Mouse (Mus musculus) heart, embryonic 16.5 days (tissue): ENCODE results near the gene Leprot. TPM values are rescaled to one million over a fixed set of nuclear protein-coding genes. Genes with fewer than 3 reads are reported as not detected.

Source experiments
- ATAC-seq: fragments of 200-750 bp; cut with Nextera tagmentation; replicated peaks from 2 replicates; pipeline ENCODE4 v1.8.0; 2017; ENCODE audit warnings: moderate number of reproducible peaks; ENCODE audit not compliant: insufficient read depth, low FRiP score; ENCODE audit errors: extremely low read depth
- H3K27ac ChIP-seq: fragments of 300-500 bp; sonication (generic); 2 replicates; pipeline ENCODE4 v1.5.1; 2014; ENCODE audit warnings: mild to moderate bottlenecking, low read length, control low read depth, moderate library complexity
- H3K27me3 ChIP-seq: fragments of 300-500 bp; sonication (generic); 2 replicates; pipeline ENCODE4 v1.6.1; 2014; ENCODE audit warnings: low read length, mixed read lengths; ENCODE audit not compliant: control insufficient read depth, insufficient read depth
- H3K36me3 ChIP-seq: fragments of 300-500 bp; sonication (generic); 2 replicates; pipeline ENCODE4 v1.6.1; 2014; ENCODE audit not compliant: control insufficient read depth, insufficient read depth
- H3K4me1 ChIP-seq: fragments of 300-500 bp; sonication (generic); 2 replicates; pipeline ENCODE4 v1.6.1; 2014; ENCODE audit warnings: low read length, mixed read lengths; ENCODE audit not compliant: control insufficient read depth, insufficient read depth
- H3K4me2 ChIP-seq: fragments of 300-500 bp; sonication (generic); 2 replicates; pipeline ENCODE4 v1.6.1; 2014; ENCODE audit warnings: low read depth, mild to moderate bottlenecking, control low read depth, low read length
- H3K4me3 ChIP-seq: fragments of 300-500 bp; sonication (generic); 2 replicates; pipeline ENCODE4 v1.5.1; 2014; ENCODE audit warnings: mild to moderate bottlenecking, control low read depth, low read length
- H3K9ac ChIP-seq: fragments of 300-500 bp; sonication (generic); 2 replicates; pipeline ENCODE4 v1.6.1; 2014; ENCODE audit warnings: low read length, control low read depth
- H3K9me3 ChIP-seq: fragments of 300-500 bp; sonication (generic); replicated peaks from 2 replicates; pipeline ENCODE4 v1.6.1; 2016; ENCODE audit warnings: low read length; ENCODE audit not compliant: control insufficient read depth
- WGBS: fragments of 180-500 bp; shearing (Covaris S2); extraction: QIAGEN DNeasy Blood & Tissue Kit; methylation state at CpG from one replicate; pipeline ENCODE4 v1.1.7; 2014; 5-methylcytosine and 5-hydroxymethylcytosine counted together
- polyA plus RNA-seq: library from polyadenylated mRNA; unstranded; fragments of >200 nt; fragmentation: Nextera tagmentation; extraction: Ambion mirVana; gene quantifications from 2 replicates; pipeline ENCODE4 v1.2.1, GENCODE M21; 2015

Leprot gene
- polyA plus RNA-seq, 1 experiment from 2014 or later = 80.8 TPM

- Histone ChIP-seq H3K9ac (no peak overlapping the region), H3K36me3 (no peaks in the 10 kb centered on the region), H3K4me2 (no peak overlapping the region), H3K4me3 (no peak overlapping the region), H3K4me1 (no peaks in the 10 kb centered on the region), H3K27me3 (no peaks in the 10 kb centered on the region), H3K27ac (no peak overlapping the region), H3K9me3 (no peaks in the 10 kb centered on the region)
- 65% methylated on average over 3 of the region's 3 CpGs for WGBS
- no peak for ATAC-seq
These were observed 49.7 kb downstream of the Leprot start for GRCm38 (mm10) chr4:101697236-101697635.

- ATAC-seq = no peak
- H3K9ac ChIP-seq = no peak overlapping the region
- no peaks in the 10 kb centered on the region for H3K9me3 ChIP-seq
- H3K27me3 ChIP-seq = no peaks in the 10 kb centered on the region
- H3K4me2 ChIP-seq = no peak overlapping the region
- H3K4me1 ChIP-seq = no peaks in the 10 kb centered on the region
- no peak overlapping the region for H3K4me3 ChIP-seq
- WGBS = 57% methylated on average over 1 of the region's 1 CpGs
- H3K27ac ChIP-seq = no peak overlapping the region
- no peaks in the 10 kb centered on the region for H3K36me3 ChIP-seq
These were observed 51.9 kb downstream of the Leprot start for GRCm38 (mm10) chr4:101699423-101699822.

- Histone ChIP-seq H3K4me2 (no peak overlapping the region), H3K9ac (no peak overlapping the region), H3K36me3 (no peaks in the 10 kb centered on the region), H3K4me1 (no peaks in the 10 kb centered on the region), H3K9me3 (no peaks in the 10 kb centered on the region), H3K27ac (no peak overlapping the region), H3K27me3 (no peaks in the 10 kb centered on the region), H3K4me3 (no peak overlapping the region)
- WGBS = 79% methylated on average over 14 of the region's 14 CpGs
- ATAC-seq = no peak
These were observed 53.5 kb downstream of the Leprot start for GRCm38 (mm10) chr4:101700892-101701640.

GRCm38 (mm10) chr4:101705325-101705724 is 57.8 kb downstream of the Leprot start:
- H3K27me3 ChIP-seq = no peaks in the 10 kb centered on the region
- no peak overlapping the region for H3K27ac ChIP-seq
- no peak overlapping the region for H3K4me2 ChIP-seq
- H3K9me3 ChIP-seq = no peaks in the 10 kb centered on the region
- no peak overlapping the region for H3K4me3 ChIP-seq
- no peak overlapping the region for H3K9ac ChIP-seq
- 77% methylated on average over 9 of the region's 9 CpGs for WGBS
- H3K36me3 ChIP-seq = no peaks in the 10 kb centered on the region
- no peaks in the 10 kb centered on the region for H3K4me1 ChIP-seq
- no peak for ATAC-seq

- H3K9me3 ChIP-seq = no peaks in the 10 kb centered on the region
- H3K27ac ChIP-seq = no peak overlapping the region
- 63% methylated on average over 2 of the region's 2 CpGs for WGBS
These were observed 59.7 kb downstream of the Leprot start for GRCm38 (mm10) chr4:101707234-101707633.

GRCm38 (mm10) chr4:101707953-101708352 is 60.4 kb downstream of the Leprot start:
- H3K9me3 ChIP-seq = no peaks in the 10 kb centered on the region
- H3K27ac ChIP-seq = no peak overlapping the region
- H3K4me3 ChIP-seq = no peak overlapping the region
- H3K4me2 ChIP-seq = no peak overlapping the region
- no peak for ATAC-seq
- 84% methylated on average over 3 of the region's 3 CpGs for WGBS
- no peaks in the 10 kb centered on the region for H3K4me1 ChIP-seq
- no peaks in the 10 kb centered on the region for H3K36me3 ChIP-seq
- no peak overlapping the region for H3K9ac ChIP-seq
- no peaks in the 10 kb centered on the region for H3K27me3 ChIP-seq

More at GRCm38 (mm10) chr4:101707234-101707633, 59.7 kb downstream of the Leprot start:
- no peaks in the 10 kb centered on the region for H3K4me1 ChIP-seq
- ATAC-seq = no peak
- no peak overlapping the region for H3K4me2 ChIP-seq
- no peaks in the 10 kb centered on the region for H3K36me3 ChIP-seq
- no peaks in the 10 kb centered on the region for H3K27me3 ChIP-seq
- H3K9ac ChIP-seq = no peak overlapping the region
- H3K4me3 ChIP-seq = no peak overlapping the region

Other genes with a start within 250 kb of the Leprot start
- gene Ak4, start 228.4 kb upstream of the Leprot start, polyA plus RNA-seq = 23.6 and 24.0 TPM in 2 replicates
- 1.2 and 1.7 TPM in 2 replicates for gene Dnajc6, start 151.1 kb upstream of the Leprot start, polyA plus RNA-seq
- 1.9 and 2.2 TPM in 2 replicates for gene Lepr, start 69.7 kb downstream of the Leprot start, polyA plus RNA-seq
- gene B020004J07Rik, start 196.3 kb downstream of the Leprot start, polyA plus RNA-seq = not detected in 2 replicates
- gene C130073F10Rik, start 246.1 kb downstream of the Leprot start, polyA plus RNA-seq = not detected in 2 replicates